Mouse (Mus musculus): Measurements from ENCODE around the gene Kmt2c.
A peak's percentile ranks its signal among the peaks of the same experiment; 100 is the strongest.
"Not testable (repeated sequence)": the region's sequence is repeated elsewhere in the genome, so short reads cannot be mapped to it uniquely, and the experiment has no call there.

Kmt2c gene

GRCm38 (mm10) chr5:25224377-25224776, 274.2 kb downstream of the Kmt2c start:
- DNase-seq (ENCODE audit: low read depth, low spot score), result not testable (repeated sequence)

GRCm38 (mm10) chr5:25222752-25223702, 275.6 kb downstream of the Kmt2c start, which contains the start of gene E130116L18Rik:
E130116L18Rik (minus strand) TSS chr5:25223153.
- DNase-seq (ENCODE audit: low read depth, low spot score), result peak; percentile 57
